Mouse (Mus musculus) retina, embryonic 14.5 days (tissue): ENCODE results near the gene Gm17027.
"Not testable (repeated sequence)": the region's sequence is repeated elsewhere in the genome, so short reads cannot be mapped to it uniquely, and the experiment has no call there.

Experiments
- DNase-seq: peaks from one replicate; pipeline ENCODE4 v3.0.0-alpha.2; 2015; ENCODE audit warnings: low spot score

The Gm17027 gene

GRCm38 (mm10) chr14:42162522-42162921 is at the start of gene Gm17027:
TSS of gene Gm17027 (minus strand) at chr14:42162622.
- not testable (repeated sequence) for DNase-seq

- DNase-seq, result not testable (repeated sequence)
Measured at GRCm38 (mm10) chr14:42190691-42191090, 28.3 kb upstream of the Gm17027 start, which contains the start of gene Gm3573. TSS of gene Gm3573 (minus strand) at chr14:42190791.

- not testable (repeated sequence) for DNase-seq
Measured at GRCm38 (mm10) chr14:42183936-42184335, 21.5 kb upstream of the Gm17027 start.

- DNase-seq, result not testable (repeated sequence)
Measured at GRCm38 (mm10) chr14:42134571-42134970, 27.9 kb downstream of the Gm17027 start.

GRCm38 (mm10) chr14:42133806-42134205 is 28.6 kb downstream of the Gm17027 start:
- DNase-seq, result not testable (repeated sequence)

GRCm38 (mm10) chr14:42117269-42117668 is 45.2 kb downstream of the Gm17027 start, which contains the start of gene Gm7951:
TSS of gene Gm7951 (minus strand) at chr14:42117369.
- not testable (repeated sequence) for DNase-seq
